23 mouse cellular contexts compared by ENCODE assay signal in the genomic region with DNA sequence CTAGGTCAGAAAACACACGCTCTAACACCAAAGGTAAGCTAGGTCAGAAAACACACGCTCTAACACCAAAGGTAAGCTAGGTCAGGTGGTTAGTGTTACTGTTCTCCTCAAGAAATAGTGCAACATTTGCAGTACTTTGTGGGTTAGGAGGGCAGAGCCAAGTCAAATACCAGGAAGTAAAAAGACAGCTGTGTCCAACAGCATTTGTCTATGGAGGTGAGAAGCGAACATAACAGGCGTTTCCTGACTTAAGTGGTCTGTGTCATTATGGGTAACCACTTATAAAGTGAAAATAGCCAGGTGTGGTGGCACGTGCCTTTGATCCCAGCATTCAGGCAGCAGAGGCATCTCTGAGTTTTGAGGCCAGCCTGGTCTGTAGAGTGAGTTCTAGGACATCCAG. TPM values are rescaled to one million over a fixed set of nuclear protein-coding genes. Genes with fewer than 3 reads are reported as not detected.
"Had no signal": no experiment of that assay in that cellular context is flagged by ENCODE, and none has a peak within 500 bp of the region (broad histone marks: within the 10 kb centered on the region; RNA-seq: fewer than 3 reads in every experiment).

No protein-coding gene starts in this region.

- H3K9ac ChIP-seq: limb, embryonic 12.5 days; limb, embryonic 15.5 days; liver, embryonic 14.5 days; liver, postnatal 0 days; lung, embryonic 14.5 days; midbrain, embryonic 13.5 days had no signal

- H3K9me3 ChIP-seq: limb, embryonic 12.5 days; limb, embryonic 15.5 days; megakaryocyte, embryonic 14.5 days; midbrain, embryonic 10.5 days; midbrain, embryonic 13.5 days had no signal

- ATAC-seq: liver, postnatal 0 days; midbrain, embryonic 13.5 days; midbrain, embryonic 16.5 days had no signal

- H3K4me3 ChIP-seq: limb, embryonic 12.5 days; limb, embryonic 15.5 days; megakaryocyte, embryonic 14.5 days; midbrain, embryonic 10.5 days; midbrain, embryonic 13.5 days had no signal

- H3K27ac ChIP-seq: kidney, postnatal 0 days; limb, embryonic 12.5 days; limb, embryonic 15.5 days; liver, embryonic 14.5 days; midbrain, embryonic 10.5 days; midbrain, embryonic 13.5 days; stomach, postnatal 0 days had no signal

- DNase-seq: kidney, adult 2 months; kidney, postnatal 25 days; left cerebral cortex, postnatal 4 days; liver, postnatal 0 days; lung, embryonic 14.5 days; lung, postnatal 10 days; right cerebral cortex, adult 18-20 months; right cerebral cortex, postnatal 14 days; right cerebral cortex, postnatal 4 days; thymus, adult 2 months; thymus, postnatal 14 days; thymus, postnatal 4 days had no signal

- H3K4me1 ChIP-seq: limb, embryonic 12.5 days; limb, embryonic 15.5 days; midbrain, embryonic 10.5 days; midbrain, embryonic 13.5 days had no signal

- H3K27me3 ChIP-seq: limb, embryonic 12.5 days; limb, embryonic 15.5 days; megakaryocyte, embryonic 14.5 days; midbrain, embryonic 13.5 days had no signal

- H3K4me2 ChIP-seq: limb, embryonic 12.5 days; limb, embryonic 15.5 days; liver, embryonic 11.5 days; lung, embryonic 14.5 days; midbrain, embryonic 13.5 days had no signal

RNA-seq across cellular contexts. Expression of gene Plcd3, which starts 51.8 kb away (rescaled TPM):
- total RNA-seq: monocyte, adult 5-6 weeks had no signal
